Mouse (Mus musculus): ENCODE data around the gene Pml. TPM values are rescaled to one million over a fixed set of nuclear protein-coding genes. Genes with fewer than 3 reads are reported as not detected.

Pml gene
- 10.6 TPM for polyA plus RNA-seq (2014; fragmentation: Illumina TruSeq; extraction: RNeasy Lipid Tissue Mini Kit (QIAGEN cat#74804); ENCODE audit: low read depth, low replicate concordance)

DNA sequence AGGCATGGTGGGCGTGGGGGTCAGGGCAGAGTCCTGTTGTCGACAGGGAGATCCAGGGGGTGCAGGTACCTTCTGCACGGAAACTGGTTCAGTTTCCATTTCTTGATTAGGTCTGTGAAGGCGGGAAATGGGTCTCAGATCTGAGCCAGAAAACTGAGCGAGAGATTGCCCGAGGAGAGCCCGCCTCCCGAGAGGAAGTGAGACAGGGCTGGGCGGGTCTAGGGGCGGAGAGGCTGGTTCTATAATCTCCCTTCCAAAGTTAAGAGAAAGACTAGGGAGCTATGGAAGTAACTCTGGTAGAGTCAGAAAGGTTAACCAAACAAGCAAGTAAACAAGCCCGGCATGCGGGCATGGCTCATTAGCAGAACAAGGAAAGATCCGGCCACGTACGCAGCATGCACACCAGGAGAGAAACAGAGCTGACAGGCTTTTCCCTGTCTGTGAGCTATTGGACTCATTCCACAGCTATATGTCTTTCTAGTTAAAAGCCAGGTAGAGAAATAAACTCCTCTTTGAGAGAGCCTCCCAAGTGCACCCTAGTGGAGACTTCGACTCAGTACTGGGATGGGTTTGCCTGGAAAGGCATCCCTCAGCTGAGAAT, at the start of gene Pml:
Pml (minus strand) TSS at position 195 of the 601 bp plus-strand sequence.

DNA sequence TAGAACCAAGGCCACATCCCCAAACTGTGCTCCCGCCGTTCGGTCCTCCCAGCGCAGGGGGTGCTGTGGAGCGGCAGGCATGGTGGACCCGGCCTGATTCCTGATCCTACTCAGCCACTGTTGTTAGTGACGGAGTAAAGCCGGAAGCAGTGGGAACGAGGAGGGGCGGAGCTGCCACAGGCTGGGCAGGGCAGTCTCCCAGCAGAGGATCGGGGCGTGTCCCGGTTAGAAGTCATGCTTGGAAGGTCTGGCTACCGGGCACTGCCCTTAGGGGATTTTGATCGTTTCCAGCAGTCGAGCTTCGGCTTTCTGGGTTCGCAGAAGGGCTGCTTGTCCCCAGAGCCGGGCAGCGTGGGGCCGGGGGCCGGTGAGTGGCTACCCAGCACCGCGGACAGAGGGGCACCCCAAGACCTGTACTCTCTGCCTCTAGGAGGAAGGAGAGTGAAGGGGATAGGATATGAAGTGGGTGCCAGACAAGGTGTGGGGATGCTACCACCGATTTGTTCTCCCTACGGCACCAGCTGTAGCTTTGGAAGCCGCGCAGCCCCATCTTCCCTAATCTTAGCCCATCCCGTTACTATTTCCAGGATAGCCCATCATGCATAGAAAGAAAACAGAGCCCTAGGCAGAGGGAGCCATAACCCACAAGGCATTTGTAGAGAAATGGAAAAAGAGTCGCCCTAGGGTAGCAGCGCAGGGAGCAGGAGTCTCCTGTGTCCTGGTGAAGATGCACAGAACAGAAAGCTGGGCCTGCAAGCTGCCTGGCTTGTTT, 3.6 kb upstream of the Pml start, which contains the start of gene Stoml1:
Stoml1 (plus strand) TSS at position 132 of the 772 bp plus-strand sequence.

DNA sequence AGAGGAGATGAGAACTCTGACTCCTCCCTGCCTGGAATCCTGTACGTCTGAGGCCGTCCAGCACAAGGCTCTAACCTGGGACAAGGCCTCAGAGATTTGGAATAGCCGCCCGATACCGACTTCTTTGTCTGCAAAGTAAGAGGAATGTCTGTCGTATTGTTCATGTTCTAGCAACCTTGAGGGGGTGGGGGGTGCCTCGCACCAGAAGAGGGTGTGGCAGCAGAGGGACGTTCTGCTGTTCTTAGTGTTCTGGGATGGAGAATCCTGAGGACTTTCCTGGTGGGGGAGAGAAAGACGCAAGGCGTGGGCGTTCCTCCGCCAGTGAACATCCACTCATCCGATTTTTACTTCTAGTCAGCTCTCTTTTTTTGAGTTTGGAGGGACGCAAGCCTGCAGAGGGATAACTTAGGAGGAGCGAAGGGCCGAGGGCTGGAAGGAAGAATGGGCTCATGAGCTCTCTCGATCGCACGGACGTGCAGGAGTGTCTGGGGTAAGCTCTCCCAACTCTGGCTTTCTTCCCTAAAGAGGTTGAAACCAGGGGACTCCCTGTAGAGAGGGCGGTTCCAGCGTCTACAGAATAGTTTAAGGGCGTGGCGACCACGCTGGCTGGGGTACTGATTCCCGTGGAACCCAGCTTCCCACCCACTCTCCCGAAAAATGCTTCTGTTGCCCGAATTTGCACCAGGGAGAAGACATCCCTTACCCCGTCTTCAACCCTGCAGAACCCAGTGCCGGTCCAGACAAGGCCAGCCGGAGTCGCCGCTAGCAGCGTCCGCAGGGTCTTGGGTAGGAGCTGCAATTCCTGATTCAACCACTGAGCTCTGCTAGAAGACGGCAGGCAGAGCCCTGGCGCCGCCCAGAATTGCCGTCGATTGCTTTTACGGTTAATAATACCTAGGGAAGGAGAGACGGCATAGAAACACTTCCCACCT, 45.8 kb downstream of the Pml start, which contains the start of the genes Islr and Islr2:
Islr (minus strand) TSS at position 791 of the 932 bp plus-strand sequence.
Islr2 (minus strand) TSS at position 804 of the 932 bp plus-strand sequence.

Other genes with a start within 250 kb of the Pml start
- not detected for gene Cyp11a1, start 243.4 kb downstream of the Pml start, polyA plus RNA-seq (2014; fragmentation: Illumina TruSeq; extraction: RNeasy Lipid Tissue Mini Kit (QIAGEN cat#74804); ENCODE audit: low read depth, low replicate concordance)
- gene Stra6, start 186.0 kb downstream of the Pml start, polyA plus RNA-seq (2014; fragmentation: Illumina TruSeq; extraction: RNeasy Lipid Tissue Mini Kit (QIAGEN cat#74804); ENCODE audit: low read depth, low replicate concordance) = 0.34 TPM
- gene Ccdc33, start 131.0 kb downstream of the Pml start, polyA plus RNA-seq (2014; fragmentation: Illumina TruSeq; extraction: RNeasy Lipid Tissue Mini Kit (QIAGEN cat#74804); ENCODE audit: low read depth, low replicate concordance) = not detected
- gene Islr, start 45.5 kb downstream of the Pml start, polyA plus RNA-seq (2014; fragmentation: Illumina TruSeq; extraction: RNeasy Lipid Tissue Mini Kit (QIAGEN cat#74804); ENCODE audit: low read depth, low replicate concordance) = 37.9 TPM
- gene Islr2, start 45.5 kb downstream of the Pml start, polyA plus RNA-seq (2014; fragmentation: Illumina TruSeq; extraction: RNeasy Lipid Tissue Mini Kit (QIAGEN cat#74804); ENCODE audit: low read depth, low replicate concordance) = 0.89 TPM
- gene Stoml1, start 3.4 kb upstream of the Pml start, polyA plus RNA-seq (2014; fragmentation: Illumina TruSeq; extraction: RNeasy Lipid Tissue Mini Kit (QIAGEN cat#74804); ENCODE audit: low read depth, low replicate concordance) = 21.8 TPM
- 27.4 TPM for gene Loxl1, start 63.4 kb upstream of the Pml start, polyA plus RNA-seq (2014; fragmentation: Illumina TruSeq; extraction: RNeasy Lipid Tissue Mini Kit (QIAGEN cat#74804); ENCODE audit: low read depth, low replicate concordance)
- not detected for gene Tbc1d21, start 120.7 kb upstream of the Pml start, polyA plus RNA-seq (2014; fragmentation: Illumina TruSeq; extraction: RNeasy Lipid Tissue Mini Kit (QIAGEN cat#74804); ENCODE audit: low read depth, low replicate concordance)
- 25.9 TPM for gene Insyn1, start 238.8 kb upstream of the Pml start, polyA plus RNA-seq (2014; fragmentation: Illumina TruSeq; extraction: RNeasy Lipid Tissue Mini Kit (QIAGEN cat#74804); ENCODE audit: low read depth, low replicate concordance)

All from heart, adult 10 weeks (tissue).